Mouse (Mus musculus) kidney, embryonic 16.5 days (tissue): ENCODE data around the gene Pla1a. TPM values are rescaled to one million over a fixed set of nuclear protein-coding genes. Genes with fewer than 3 reads are reported as not detected.

Experiments
- polyA plus RNA-seq: library from polyadenylated mRNA; unstranded; fragments of >200 nt; fragmentation: Nextera tagmentation; extraction: Ambion mirVana; gene quantifications from 2 replicates; pipeline ENCODE4 v1.2.1, GENCODE M21; 2015

Gene Pla1a
- polyA plus RNA-seq, 1 experiment from 2014 or later = 10.0 TPM

Other genes starting within 250 kb of the Pla1a start
- gene Nr1i2, start 138.3 kb downstream of the Pla1a start, polyA plus RNA-seq = 0.39 and 0.46 TPM in 2 replicates
- gene Maats1, start 91.0 kb downstream of the Pla1a start, polyA plus RNA-seq = 0.08 and 0.26 TPM in 2 replicates
- 147 and 149 TPM in 2 replicates for gene Cox17, start 86.2 kb downstream of the Pla1a start, polyA plus RNA-seq
- gene Gm21987, start 86.1 kb downstream of the Pla1a start, polyA plus RNA-seq = not detected in 2 replicates
- gene Popdc2, start 70.9 kb downstream of the Pla1a start, polyA plus RNA-seq = 0.54 and 6.7 TPM in 2 replicates
- 94.3 and 102 TPM in 2 replicates for gene Adprh, start 19.6 kb upstream of the Pla1a start, polyA plus RNA-seq
- 0.32 and 0.41 TPM in 2 replicates for gene Cd80, start 22.4 kb upstream of the Pla1a start, polyA plus RNA-seq
- 29.7 and 34.4 TPM in 2 replicates for gene Timmdc1, start 89.5 kb upstream of the Pla1a start, polyA plus RNA-seq
- gene Poglut1, start 117.1 kb upstream of the Pla1a start, polyA plus RNA-seq = 62.2 and 62.9 TPM in 2 replicates
- 133 and 139 TPM in 2 replicates for gene Tmem39a, start 125.6 kb upstream of the Pla1a start, polyA plus RNA-seq